Mouse (Mus musculus) brown adipose tissue, adult 24 weeks (tissue): ENCODE data around the gene Ciita. TPM values are rescaled to one million over a fixed set of nuclear protein-coding genes. Genes with fewer than 3 reads are reported as not detected.
A peak's percentile ranks its signal among the peaks of the same experiment; 100 is the strongest.

ENCODE experiments used
- H3K27ac ChIP-seq: fragments of 200-500 bp; replicated peaks from 2 replicates; pipeline ENCODE4 v1.5.1; 2012; ENCODE audit warnings: low read depth, mild to moderate bottlenecking, low read length
- H3K4me1 ChIP-seq: fragments of 200-500 bp; 2 replicates; pipeline ENCODE4 v1.6.1; 2012; ENCODE audit warnings: low read length, mixed read lengths; ENCODE audit not compliant: control insufficient read depth, insufficient read depth, insufficient read length
- H3K4me3 ChIP-seq: fragments of 200-500 bp; 2 replicates; pipeline ENCODE4 v1.5.1; 2012; ENCODE audit warnings: low read depth, mild to moderate bottlenecking, low read length, moderate library complexity; ENCODE audit not compliant: insufficient read depth
- polyA plus RNA-seq: library from polyadenylated mRNA; stranded (reverse); fragments of >200 nt; gene quantifications from 2 replicates; pipeline ENCODE4 v1.2.4, GENCODE M21; 2012; ENCODE audit not compliant: missing spikeins, insufficient read depth, insufficient read length

The Ciita gene
- polyA plus RNA-seq, 1 experiment = 0.67 TPM

GRCm38 (mm10) chr16:10489483-10489882 is 9.6 kb downstream of the Ciita start:
- no peaks in the 10 kb centered on the region for H3K4me1 ChIP-seq

GRCm38 (mm10) chr16:10489904-10490457 is 10.1 kb downstream of the Ciita start:
- no peaks in the 10 kb centered on the region for H3K4me1 ChIP-seq
- H3K4me3 ChIP-seq = peak overlapping the region; percentile 40
- H3K27ac ChIP-seq = no peak overlapping the region

More at GRCm38 (mm10) chr16:10489483-10489882, 9.6 kb downstream of the Ciita start:
- Histone ChIP-seq H3K4me3 (peak overlapping the region; percentile 40), H3K27ac (no peak overlapping the region)

- Histone ChIP-seq H3K4me1 (no peaks in the 10 kb centered on the region), H3K4me3 (peak overlapping the region; percentile 10; the same call in 1 of the 2 replicates), H3K27ac (no peak overlapping the region)
These were observed 10.8 kb downstream of the Ciita start for GRCm38 (mm10) chr16:10490503-10491150.

- Histone ChIP-seq H3K4me3 (no peak overlapping the region), H3K27ac (no peak overlapping the region), H3K4me1 (no peaks in the 10 kb centered on the region)
These were observed 11.9 kb downstream of the Ciita start for GRCm38 (mm10) chr16:10491716-10492115.

- Histone ChIP-seq H3K4me1 (no peaks in the 10 kb centered on the region), H3K27ac (no peak overlapping the region), H3K4me3 (no peak overlapping the region)
These were observed 12.7 kb downstream of the Ciita start for GRCm38 (mm10) chr16:10492587-10492986.

- Histone ChIP-seq H3K27ac (no peak overlapping the region), H3K4me3 (no peak overlapping the region), H3K4me1 (no peaks in the 10 kb centered on the region)
These were observed 16.0 kb downstream of the Ciita start for GRCm38 (mm10) chr16:10495824-10496298.

GRCm38 (mm10) chr16:10498096-10498602 is 18.3 kb downstream of the Ciita start:
- no peak overlapping the region for H3K4me3 ChIP-seq
- H3K27ac ChIP-seq = no peak overlapping the region
- H3K4me1 ChIP-seq = no peaks in the 10 kb centered on the region

GRCm38 (mm10) chr16:10499122-10499521 is 19.3 kb downstream of the Ciita start:
- H3K27ac ChIP-seq = no peak overlapping the region
- no peaks in the 10 kb centered on the region for H3K4me1 ChIP-seq
- no peak overlapping the region for H3K4me3 ChIP-seq

- H3K4me1 ChIP-seq = no peaks in the 10 kb centered on the region
- no peak overlapping the region for H3K4me3 ChIP-seq
- no peak overlapping the region for H3K27ac ChIP-seq
These were observed 22.0 kb downstream of the Ciita start for GRCm38 (mm10) chr16:10501865-10502264.

- Histone ChIP-seq H3K27ac (no peak overlapping the region), H3K4me1 (no peaks in the 10 kb centered on the region), H3K4me3 (no peak overlapping the region)
These were observed 23.2 kb downstream of the Ciita start for GRCm38 (mm10) chr16:10503058-10503457.

GRCm38 (mm10) chr16:10507445-10507844 is 27.6 kb downstream of the Ciita start:
- no peaks in the 10 kb centered on the region for H3K4me1 ChIP-seq
- no peak overlapping the region for H3K27ac ChIP-seq
- no peak overlapping the region for H3K4me3 ChIP-seq

GRCm38 (mm10) chr16:10508691-10509090 is 28.8 kb downstream of the Ciita start:
- Histone ChIP-seq H3K4me3 (no peak overlapping the region), H3K27ac (no peak overlapping the region), H3K4me1 (no peaks in the 10 kb centered on the region)

- no peaks in the 10 kb centered on the region for H3K4me1 ChIP-seq
- no peak overlapping the region for H3K27ac ChIP-seq
- no peak overlapping the region for H3K4me3 ChIP-seq
These were observed 30.7 kb downstream of the Ciita start for GRCm38 (mm10) chr16:10510477-10511133.

GRCm38 (mm10) chr16:10511134-10511520 is 31.3 kb downstream of the Ciita start:
- H3K4me3 ChIP-seq = no peak overlapping the region
- no peaks in the 10 kb centered on the region for H3K4me1 ChIP-seq
- no peak overlapping the region for H3K27ac ChIP-seq

- Histone ChIP-seq H3K27ac (no peak overlapping the region), H3K4me1 (no peaks in the 10 kb centered on the region), H3K4me3 (no peak overlapping the region)
These were observed 36.2 kb downstream of the Ciita start for GRCm38 (mm10) chr16:10515953-10516572.
